Mouse (Mus musculus): ENCODE results near the gene Nmrk2. TPM values are rescaled to one million over a fixed set of nuclear protein-coding genes. Genes with fewer than 3 reads are reported as not detected.
A peak's percentile ranks its signal among the peaks of the same experiment; 100 is the strongest.
"Not testable (repeated sequence)": the region's sequence is repeated elsewhere in the genome, so short reads cannot be mapped to it uniquely, and the experiment has no call there.

The Nmrk2 gene
- polyA plus RNA-seq, 1 experiment from 2014 or later = 0.41 TPM

DNA sequence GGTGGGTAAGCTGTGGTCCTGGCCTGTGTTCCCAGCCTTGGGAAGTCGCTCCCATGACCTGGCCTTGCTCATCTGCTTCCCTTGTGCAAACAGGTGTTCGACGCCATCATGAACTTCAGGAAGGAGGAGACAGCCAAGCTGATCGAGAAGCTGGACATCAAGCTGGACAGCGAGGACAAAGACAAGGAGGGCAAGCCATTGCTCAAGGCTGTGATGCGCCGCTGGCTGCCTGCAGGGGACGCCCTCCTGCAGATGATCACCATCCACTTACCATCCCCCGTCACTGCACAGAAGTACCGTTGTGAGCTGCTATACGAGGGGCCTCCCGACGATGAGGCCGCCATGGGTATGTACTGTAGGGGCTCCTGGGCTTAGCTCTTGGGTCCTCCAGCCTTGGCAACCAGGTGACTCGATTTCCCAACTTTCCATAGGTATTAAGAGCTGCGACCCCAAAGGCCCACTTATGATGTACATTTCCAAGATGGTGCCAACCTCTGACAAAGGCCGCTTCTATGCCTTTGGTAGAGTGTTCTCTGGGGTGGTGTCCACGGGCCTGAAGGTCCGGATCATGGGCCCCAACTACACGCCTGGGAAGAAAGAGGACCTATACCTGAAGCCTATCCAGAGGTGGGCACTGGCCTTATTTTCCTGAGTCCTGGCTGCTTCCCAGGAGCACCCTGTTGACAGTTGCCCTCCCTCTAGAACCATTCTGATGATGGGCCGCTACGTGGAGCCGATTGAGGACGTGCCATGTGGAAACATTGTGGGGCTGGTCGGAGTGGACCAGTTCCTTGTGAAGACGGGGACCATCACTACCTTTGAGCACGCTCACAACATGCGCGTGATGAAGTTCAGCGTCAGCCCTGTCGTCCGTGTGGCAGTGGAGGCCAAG, 22.2 kb downstream of the Nmrk2 start:
- 92% methylated on average over 32 of the region's 32 CpGs for WGBS
- no peaks in the 10 kb centered on the region for H3K27me3 ChIP-seq
- ATAC-seq (ENCODE audit: insufficient number of reproducible peaks, low FRiP score, low TSS enrichment, low read depth) = no peak
- no peaks in the 10 kb centered on the region for H3K9me3 ChIP-seq
- H3K4me2 ChIP-seq = no peak overlapping the region
- H3K4me1 ChIP-seq = peaks cover 75% of the 10 kb centered on the region
- H3K4me3 ChIP-seq = no peak overlapping the region
- peaks cover 57% of the 10 kb centered on the region for H3K36me3 ChIP-seq
- H3K27ac ChIP-seq = peak overlapping the region; percentile 55; the same call in 1 of the 2 replicates
- no peak overlapping the region for H3K9ac ChIP-seq

DNA sequence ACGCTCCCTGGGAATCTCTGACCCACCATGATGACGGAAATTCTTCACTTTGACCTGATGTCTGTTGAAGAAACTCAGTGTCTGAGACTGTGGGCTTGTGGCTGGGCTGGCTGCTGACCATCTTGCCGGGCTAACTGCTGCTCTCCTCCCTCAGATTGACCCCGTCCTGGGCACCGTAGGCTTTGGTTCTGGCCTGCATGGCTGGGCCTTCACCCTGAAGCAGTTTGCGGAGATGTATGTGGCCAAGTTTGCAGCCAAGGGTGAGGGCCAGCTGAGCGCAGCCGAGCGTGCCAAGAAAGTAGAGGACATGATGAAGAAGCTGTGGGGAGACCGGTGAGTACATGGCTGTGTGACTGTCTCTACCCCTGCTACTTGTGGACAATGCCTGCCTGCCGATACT, 22.9 kb downstream of the Nmrk2 start:
- Histone ChIP-seq H3K9me3 (no peaks in the 10 kb centered on the region), H3K4me1 (peaks cover 76% of the 10 kb centered on the region), H3K27ac (0 out of 2 replicates have a peak overlapping the region, but pooled peaks have one; percentile 23), H3K4me2 (no peak overlapping the region), H3K9ac (no peak overlapping the region), H3K36me3 (peaks cover 51% of the 10 kb centered on the region), H3K27me3 (no peaks in the 10 kb centered on the region), H3K4me3 (no peak overlapping the region)
- ATAC-seq (ENCODE audit: insufficient number of reproducible peaks, low FRiP score, low TSS enrichment, low read depth) = no peak
- WGBS = 92% methylated on average over 11 of the region's 11 CpGs

- H3K9ac ChIP-seq = peak overlapping the region; percentile 71; the same call in 1 of the 2 replicates
- H3K27ac ChIP-seq = peak overlapping the region; percentile 91; the same call in 1 of the 2 replicates
- H3K36me3 ChIP-seq = peaks cover 49% of the 10 kb centered on the region
- no peaks in the 10 kb centered on the region for H3K27me3 ChIP-seq
- 65% methylated on average over 14 of the region's 14 CpGs for WGBS
- H3K4me1 ChIP-seq = peaks cover 78% of the 10 kb centered on the region
- peak overlapping the region; percentile 70 for H3K4me3 ChIP-seq
- no peak for ATAC-seq (ENCODE audit: insufficient number of reproducible peaks, low FRiP score, low TSS enrichment, low read depth)
- H3K4me2 ChIP-seq = peak overlapping the region; percentile 69
- H3K9me3 ChIP-seq = no peaks in the 10 kb centered on the region
Observed at GRCm38 (mm10) chr10:81177958-81178712, 23.7 kb downstream of the Nmrk2 start.

- Histone ChIP-seq H3K36me3 (peaks cover 48% of the 10 kb centered on the region), H3K27me3 (no peaks in the 10 kb centered on the region), H3K4me3 (peak overlapping the region; percentile 70), H3K4me1 (peaks cover 80% of the 10 kb centered on the region), H3K9me3 (no peaks in the 10 kb centered on the region), H3K27ac (peak overlapping the region; percentile 91), H3K4me2 (peak overlapping the region; percentile 69), H3K9ac (peak overlapping the region; percentile 71)
- no peak for ATAC-seq (ENCODE audit: insufficient number of reproducible peaks, low FRiP score, low TSS enrichment, low read depth)
- 14% methylated on average over 16 of the region's 16 CpGs for WGBS
Observed at GRCm38 (mm10) chr10:81177491-81177925, 24.3 kb downstream of the Nmrk2 start.

- H3K4me3 ChIP-seq = peak within 1 kb of the TSS; percentile 70
- H3K9me3 ChIP-seq = no peaks in the 10 kb centered on the region
- WGBS = under 1% methylated on average over 77 of the region's 77 CpGs
- H3K27ac ChIP-seq = peak within 1 kb of the TSS; percentile 91
- ATAC-seq (ENCODE audit: insufficient number of reproducible peaks, low FRiP score, low TSS enrichment, low read depth) = peak; percentile 78
- H3K4me2 ChIP-seq = peak within 1 kb of the TSS; percentile 69
- peaks cover 40% of the 10 kb centered on the region for H3K36me3 ChIP-seq
- peaks cover 71% of the 10 kb centered on the region for H3K4me1 ChIP-seq
- no peaks in the 10 kb centered on the region for H3K27me3 ChIP-seq
- H3K9ac ChIP-seq = peak within 1 kb of the TSS; percentile 71
Observed at GRCm38 (mm10) chr10:81176466-81177271, 25.2 kb downstream of the Nmrk2 start, which contains the start of gene Eef2. Eef2 (plus strand) TSS chr10:81176631.

DNA sequence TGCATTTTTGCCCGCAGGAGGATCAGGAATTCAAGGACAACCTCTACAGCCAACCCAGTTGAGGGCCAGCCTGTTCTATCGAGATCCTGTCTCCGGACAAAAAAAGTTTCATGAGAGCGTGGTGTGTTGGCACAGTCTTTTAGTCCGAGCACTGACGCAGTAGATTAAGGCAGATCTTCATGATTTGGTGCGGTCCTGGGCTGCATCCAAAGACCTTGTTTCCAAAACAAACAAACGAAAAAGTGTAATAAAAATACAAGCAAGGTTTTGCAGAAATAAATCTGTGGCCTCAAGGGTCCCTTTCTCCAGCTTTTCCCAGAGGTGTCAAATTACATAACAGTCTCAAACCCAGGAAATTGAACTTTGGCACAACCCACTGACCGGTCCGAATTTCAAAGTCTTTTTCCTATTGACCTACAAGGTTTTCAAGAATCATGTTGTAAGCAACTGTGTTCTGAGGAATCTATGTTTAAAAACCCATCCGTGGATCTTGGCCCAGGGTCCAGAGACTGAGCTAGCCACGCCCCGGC, 25.9 kb downstream of the Nmrk2 start:
- H3K27ac ChIP-seq = peak overlapping the region; percentile 91
- peaks cover 33% of the 10 kb centered on the region for H3K36me3 ChIP-seq
- 3% methylated on average over 13 of the region's 13 CpGs for WGBS
- peak overlapping the region; percentile 69 for H3K4me2 ChIP-seq
- H3K9me3 ChIP-seq = no peaks in the 10 kb centered on the region
- H3K9ac ChIP-seq = no peak overlapping the region
- peak; percentile 10; the same call in 1 of the 2 replicates for ATAC-seq (ENCODE audit: insufficient number of reproducible peaks, low FRiP score, low TSS enrichment, low read depth)
- peaks cover 65% of the 10 kb centered on the region for H3K4me1 ChIP-seq
- peak overlapping the region; percentile 70 for H3K4me3 ChIP-seq
- no peaks in the 10 kb centered on the region for H3K27me3 ChIP-seq

- Histone ChIP-seq H3K27ac (peak overlapping the region; percentile 91), H3K36me3 (peaks cover 26% of the 10 kb centered on the region), H3K4me3 (peak overlapping the region; percentile 34), H3K4me1 (peaks cover 59% of the 10 kb centered on the region), H3K4me2 (peak overlapping the region; percentile 49)
- not testable (repeated sequence) for ATAC-seq (ENCODE audit: insufficient number of reproducible peaks, low FRiP score, low TSS enrichment, low read depth); H3K27me3 ChIP-seq; H3K9ac ChIP-seq; H3K9me3 ChIP-seq
- WGBS = 14% methylated on average over 4 of the region's 4 CpGs
Observed at GRCm38 (mm10) chr10:81175345-81175701, 26.5 kb downstream of the Nmrk2 start.

DNA sequence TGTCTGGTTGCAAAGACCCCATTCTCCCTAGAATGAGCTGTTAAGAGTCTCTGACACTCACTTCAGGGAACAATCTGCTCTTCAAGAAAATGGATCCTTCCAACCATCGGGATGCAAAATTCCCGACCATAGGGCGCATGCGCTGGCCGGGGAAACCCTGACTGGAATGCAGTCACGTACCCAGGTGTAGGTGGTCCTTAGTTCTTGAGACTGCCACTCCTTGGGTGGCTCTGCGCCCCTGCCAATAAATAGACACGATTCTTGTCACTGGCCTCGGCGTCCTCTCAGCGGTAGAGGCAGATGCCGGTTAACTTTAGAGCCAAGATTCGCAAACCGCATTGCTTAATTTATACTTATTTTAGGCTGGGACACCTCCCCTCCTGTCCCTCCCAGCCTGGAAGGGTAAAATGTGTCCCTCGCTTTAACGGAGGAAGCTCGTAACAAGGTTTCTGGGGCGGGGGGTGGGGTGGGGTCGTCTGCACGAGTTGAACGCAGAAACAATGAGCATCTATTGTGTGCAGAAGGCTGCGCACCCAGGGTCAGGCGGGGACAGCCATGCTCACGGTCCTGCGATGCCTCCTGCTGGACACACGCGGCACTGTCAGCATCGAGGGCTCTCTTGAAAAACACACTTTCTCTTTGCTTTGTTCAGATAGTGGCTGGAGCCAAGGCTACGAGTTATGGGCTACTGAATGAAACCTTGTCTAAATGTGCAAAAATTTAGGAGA, 27.1 kb downstream of the Nmrk2 start:
- Histone ChIP-seq H3K4me1 (peaks cover 55% of the 10 kb centered on the region), H3K4me3 (peak overlapping the region; percentile 34), H3K4me2 (peak overlapping the region; percentile 49), H3K36me3 (peaks cover 21% of the 10 kb centered on the region), H3K9ac (no peak overlapping the region; the same call in 1 of the 2 replicates), H3K9me3 (no peaks in the 10 kb centered on the region), H3K27ac (peak overlapping the region; percentile 91), H3K27me3 (no peaks in the 10 kb centered on the region)
- peak; percentile 37; the same call in 1 of the 2 replicates for ATAC-seq (ENCODE audit: insufficient number of reproducible peaks, low FRiP score, low TSS enrichment, low read depth)
- WGBS = 3% methylated on average over 29 of the region's 29 CpGs

- no peak overlapping the region for H3K9ac ChIP-seq
- H3K36me3 ChIP-seq = peaks cover 4% of the 10 kb centered on the region
- H3K9me3 ChIP-seq = no peaks in the 10 kb centered on the region
- H3K4me3 ChIP-seq = peak overlapping the region; percentile 11
- no peaks in the 10 kb centered on the region for H3K27me3 ChIP-seq
- peak overlapping the region; percentile 91 for H3K27ac ChIP-seq
- H3K4me1 ChIP-seq = peaks cover 46% of the 10 kb centered on the region
- ATAC-seq (ENCODE audit: insufficient number of reproducible peaks, low FRiP score, low TSS enrichment, low read depth) = 0 out of 2 replicates have a peak, but pooled peaks have one; percentile 7
- peak overlapping the region; percentile 32 for H3K4me2 ChIP-seq
- WGBS = 4% methylated on average over 21 of the region's 21 CpGs
Observed at GRCm38 (mm10) chr10:81173132-81173531, 28.7 kb downstream of the Nmrk2 start.

DNA sequence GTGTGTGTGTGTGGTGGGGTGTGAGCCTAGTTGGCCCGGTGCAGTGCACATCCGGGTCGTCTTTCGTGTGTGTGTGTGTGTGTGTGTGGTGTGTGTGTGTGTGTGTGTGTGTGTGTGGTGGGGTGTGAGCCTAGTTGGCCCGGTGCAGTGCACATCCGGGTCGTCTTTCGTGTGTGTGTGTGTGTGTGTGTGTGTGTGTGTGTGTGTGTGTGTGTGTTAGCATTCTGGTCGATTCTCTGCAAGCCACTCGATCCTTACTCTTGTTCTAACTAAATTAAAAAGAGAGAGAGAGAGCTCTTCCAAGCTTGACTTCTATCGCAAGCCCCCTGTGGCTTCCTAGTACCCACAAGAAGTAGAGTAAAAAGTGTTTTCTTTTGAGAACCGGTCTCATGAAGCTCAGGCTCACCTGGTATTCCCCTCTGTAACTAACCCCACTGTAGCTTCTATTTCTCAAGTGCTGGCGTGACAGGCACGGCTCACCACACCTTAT, 32.4 kb downstream of the Nmrk2 start:
- H3K36me3 ChIP-seq; H3K9me3 ChIP-seq; H3K9ac ChIP-seq; H3K27me3 ChIP-seq; ATAC-seq (ENCODE audit: insufficient number of reproducible peaks, low FRiP score, low TSS enrichment, low read depth); H3K4me3 ChIP-seq: not testable (repeated sequence)
- peaks cover 43% of the 10 kb centered on the region for H3K4me1 ChIP-seq
- H3K27ac ChIP-seq = peak overlapping the region; percentile 47; the same call in 1 of the 2 replicates
- WGBS = 34% methylated on average over 6 of the region's 14 CpGs
- peak overlapping the region; percentile 17; the same call in 1 of the 2 replicates for H3K4me2 ChIP-seq
